Mouse (Mus musculus) heart, adult 2 months (tissue): ENCODE data around the gene Akp3.

ENCODE experiments used
- CTCF ChIP-seq: fragments of 200-600 bp; IDR thresholded peaks from 2 replicates; pipeline ENCODE4 v1.8.1; 2022; ENCODE audit warnings: antibody characterized with exemption, mild to moderate bottlenecking, moderate library complexity
- EP300 ChIP-seq: fragments of 200-500 bp; IDR thresholded peaks from 2 replicates; pipeline ENCODE4 v1.6.1; 2011; ENCODE audit warnings: low read depth, low read length, control low read depth; ENCODE audit not compliant: insufficient read depth
- POLR2A ChIP-seq: fragments of 200-500 bp; IDR thresholded peaks from 2 replicates; pipeline ENCODE4 v1.6.1; 2011; ENCODE audit warnings: mild to moderate bottlenecking, low read depth, low read length, control low read depth; ENCODE audit not compliant: insufficient read depth

- TF ChIP-seq POLR2A = no peak
- no peak for TF ChIP-seq CTCF
- no peak for TF ChIP-seq EP300
These were observed 37.8 kb upstream of the Akp3 start for GRCm38 (mm10) chr1:87086964-87087363.
